Mouse (Mus musculus): ENCODE measurements at regions not wholly inside any gene's neighbourhood (a gene's known extent, or its start where the extent isn't known, plus 50 kb on each side); places are given as distances from the start of the nearest gene placed in this dataset.
A peak's percentile ranks its signal among the peaks of the same experiment; 100 is the strongest.
"Not testable (repeated sequence)": the region's sequence is repeated elsewhere in the genome, so short reads cannot be mapped to it uniquely, and the experiment has no call there.

DNA sequence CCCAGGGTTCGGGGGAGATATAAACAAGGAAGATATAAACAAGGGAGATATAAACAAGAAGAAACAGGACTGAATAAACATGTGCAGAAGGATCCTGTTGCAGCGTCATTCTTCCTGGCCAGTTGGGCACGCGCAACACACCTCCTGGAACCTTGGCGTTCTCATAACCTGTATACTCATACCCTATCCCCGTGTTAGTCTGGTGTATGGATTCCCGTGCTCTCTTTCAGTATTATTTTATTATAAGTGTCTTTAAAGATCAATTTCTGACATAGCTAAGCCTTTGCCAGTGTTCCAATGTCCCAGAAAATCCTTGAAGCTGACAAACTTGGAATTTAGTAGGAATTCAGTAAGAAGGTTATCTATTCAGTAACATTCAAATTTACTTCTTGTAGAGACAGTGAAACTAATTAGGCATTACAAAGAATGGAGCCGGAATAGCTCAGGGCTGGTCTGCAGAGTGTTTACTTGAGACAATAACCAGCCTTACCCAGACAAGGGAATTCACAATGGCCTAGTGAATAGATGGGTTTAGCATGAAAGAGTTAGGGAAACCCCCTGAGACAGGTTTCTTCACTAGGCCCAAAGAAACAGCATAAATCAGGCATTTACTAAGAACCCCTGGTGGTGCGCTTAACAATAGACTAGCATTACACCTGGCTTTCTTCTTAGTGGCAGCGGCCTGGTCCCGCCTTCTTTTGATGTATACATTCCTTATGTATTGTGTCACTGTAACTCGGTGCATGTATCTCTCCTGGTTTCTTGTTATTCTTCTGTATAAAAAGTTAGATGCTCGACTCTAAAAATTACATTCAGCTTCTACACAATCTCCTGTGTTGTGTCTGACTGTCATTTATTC lies 458.4 kb downstream of the Epm2a start:
- not testable (repeated sequence) for DNase-seq (ENCODE audit: extremely low spot score in 1 of 2, low spot score in 1 of 2)

DNA sequence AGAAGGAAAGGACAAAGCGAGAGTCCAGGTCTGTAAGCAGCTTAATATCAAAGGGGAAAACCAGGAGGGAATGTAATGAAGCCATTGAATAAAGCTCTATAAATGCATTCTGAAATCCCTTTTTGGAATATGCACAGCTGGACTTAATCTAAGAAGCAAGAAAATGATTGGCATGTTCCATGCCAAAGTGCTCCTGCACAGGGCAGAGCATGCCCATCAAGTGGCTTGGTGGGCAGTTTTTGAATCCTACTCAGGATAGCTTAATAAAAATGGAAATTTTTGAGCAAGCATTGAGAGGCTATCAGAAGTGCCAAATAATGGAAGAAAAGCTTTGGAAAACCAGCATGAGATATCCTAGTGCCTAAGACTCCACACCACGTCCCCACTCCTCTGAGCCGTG lies 466.1 kb downstream of the Epm2a start:
- DNase-seq (ENCODE audit: extremely low spot score in 1 of 2, low spot score in 1 of 2), result no peak

DNA sequence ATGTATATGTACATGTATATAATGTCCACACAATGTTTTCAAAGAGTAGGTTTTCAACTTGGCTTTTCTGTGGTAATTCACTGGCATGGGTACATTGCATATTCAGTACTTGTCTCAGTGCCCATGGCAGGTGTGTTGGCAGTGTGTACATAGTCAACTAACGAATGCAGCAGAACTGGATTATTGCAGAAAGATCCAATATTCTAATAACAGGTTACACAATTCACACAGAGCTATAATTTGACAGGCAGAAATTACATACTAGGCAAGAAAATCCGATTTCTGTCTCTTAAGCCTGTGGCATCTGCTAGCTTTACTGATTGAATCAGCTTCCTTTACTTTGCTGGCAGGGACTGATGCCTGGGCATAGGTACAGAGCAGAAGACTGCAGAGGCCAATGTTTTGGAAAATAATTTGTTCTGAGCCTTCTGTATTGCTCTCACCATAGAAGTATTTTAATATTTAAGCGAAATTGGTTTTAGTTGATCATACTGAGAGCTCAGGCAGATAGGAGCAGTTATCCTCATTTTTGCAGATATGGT lies 479.3 kb downstream of the Epm2a start:
- DNase-seq (ENCODE audit: extremely low spot score in 1 of 2, low spot score in 1 of 2), result no peak

DNA sequence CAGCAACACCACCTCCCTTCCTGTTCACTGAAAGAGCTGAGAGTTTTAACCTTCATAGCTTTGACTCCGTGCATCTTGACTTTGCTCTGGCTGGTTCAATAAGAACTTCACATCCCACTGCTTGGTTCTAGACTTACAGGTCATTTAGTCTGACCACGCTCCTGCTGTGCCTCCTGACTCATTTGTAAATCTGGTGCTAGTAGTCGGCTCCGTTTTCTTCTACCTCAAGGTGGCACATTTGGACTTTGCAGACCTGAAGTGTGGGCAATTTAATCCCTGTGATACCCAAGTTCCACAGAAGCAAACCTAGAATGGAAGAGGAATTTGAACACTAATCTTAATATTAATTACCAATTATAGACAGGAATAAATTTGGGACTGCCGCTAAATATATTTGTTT lies 497.9 kb downstream of the Epm2a start:
- DNase-seq (ENCODE audit: extremely low spot score in 1 of 2, low spot score in 1 of 2), result peak in 1 of 2 experiments; percentile 7

DNA sequence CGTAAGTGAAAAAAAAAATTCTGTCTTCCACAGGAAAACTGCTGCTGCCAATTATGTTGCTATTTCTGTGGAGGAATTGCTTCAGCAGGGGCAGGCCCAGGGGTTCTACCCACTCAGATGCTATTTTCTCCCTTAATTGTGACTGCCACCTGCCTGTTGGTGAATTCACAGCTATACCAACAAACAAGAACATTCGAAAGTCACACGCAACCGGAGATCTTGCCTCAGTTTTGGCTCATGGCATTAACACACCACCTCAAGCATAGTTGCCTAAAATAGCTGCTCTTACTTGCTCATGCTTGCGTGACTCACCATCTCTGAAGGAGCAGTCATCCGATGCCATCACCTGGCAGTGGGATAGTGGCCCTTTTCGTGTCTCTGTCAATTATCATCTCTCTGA lies 498.3 kb downstream of the Epm2a start:
- peak in 1 of 2 experiments; percentile 7 for DNase-seq (ENCODE audit: extremely low spot score in 1 of 2, low spot score in 1 of 2)

DNA sequence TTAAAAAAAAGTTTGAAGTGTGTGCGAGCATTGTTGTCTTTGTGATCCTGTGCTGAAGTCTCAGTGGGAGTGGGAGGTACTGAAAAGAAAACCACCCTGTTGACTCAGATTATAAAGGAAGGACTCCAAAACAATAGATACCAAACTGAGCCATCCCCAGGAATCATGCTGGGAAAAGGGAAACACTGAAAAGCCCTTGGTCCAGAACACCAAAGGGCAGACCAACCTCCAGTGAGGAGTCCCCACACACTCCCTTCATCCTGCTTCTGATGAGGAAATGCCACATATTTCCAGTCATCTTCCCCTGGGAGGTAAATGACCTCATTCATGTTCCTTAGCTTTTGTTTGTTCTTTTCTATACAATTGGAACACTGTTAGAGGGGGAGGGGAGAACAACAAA lies 502.9 kb downstream of the Epm2a start:
- no peak for DNase-seq (ENCODE audit: extremely low spot score in 1 of 2, low spot score in 1 of 2)

DNA sequence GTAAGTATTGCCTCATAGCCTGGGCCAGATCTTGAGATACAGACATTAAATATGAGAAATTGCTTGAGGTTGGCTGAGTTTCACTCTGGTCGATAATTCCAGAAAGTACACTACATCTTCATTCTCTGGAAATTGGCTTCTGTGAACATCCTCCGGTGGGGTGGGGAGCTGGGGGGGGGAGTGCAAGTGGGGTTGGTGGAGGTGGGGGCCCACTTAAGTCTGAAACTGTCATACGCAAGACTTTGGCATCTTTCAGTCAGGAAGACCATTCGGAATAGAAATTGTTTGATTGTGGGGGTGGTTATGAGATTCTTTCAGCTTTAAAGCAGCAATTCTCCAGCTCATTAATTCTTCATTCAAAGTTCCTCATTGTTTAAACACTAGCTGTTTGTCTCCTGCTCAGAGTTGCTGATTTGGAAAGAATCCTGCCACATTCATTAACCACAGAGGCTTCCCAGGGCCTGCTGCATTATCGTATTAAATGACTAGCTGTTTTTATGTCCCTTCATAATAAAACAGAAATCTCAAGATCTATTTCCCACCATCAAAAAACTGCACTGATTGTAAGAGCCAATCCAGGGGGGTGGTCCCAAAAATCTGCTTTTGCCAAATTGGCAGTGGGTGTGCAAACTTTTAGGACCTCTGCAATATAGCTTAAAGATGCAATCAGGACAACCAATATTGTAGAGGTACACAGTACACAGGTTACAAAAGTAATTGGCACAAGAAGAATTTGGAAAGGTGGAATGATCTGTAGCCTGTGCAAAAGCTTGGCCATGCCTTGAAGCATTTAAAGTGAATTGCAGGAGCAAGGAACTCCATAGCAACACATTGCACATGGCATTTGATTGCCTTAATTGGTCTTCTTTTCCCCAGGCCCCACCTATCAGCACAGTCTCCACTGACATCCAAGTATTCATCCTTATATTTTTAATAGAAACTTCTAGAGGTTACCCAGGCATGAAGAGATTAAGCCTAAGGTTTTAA lies 532.2 kb downstream of the Epm2a start:
- no peak for DNase-seq (ENCODE audit: extremely low spot score in 1 of 2, low spot score in 1 of 2)

DNA sequence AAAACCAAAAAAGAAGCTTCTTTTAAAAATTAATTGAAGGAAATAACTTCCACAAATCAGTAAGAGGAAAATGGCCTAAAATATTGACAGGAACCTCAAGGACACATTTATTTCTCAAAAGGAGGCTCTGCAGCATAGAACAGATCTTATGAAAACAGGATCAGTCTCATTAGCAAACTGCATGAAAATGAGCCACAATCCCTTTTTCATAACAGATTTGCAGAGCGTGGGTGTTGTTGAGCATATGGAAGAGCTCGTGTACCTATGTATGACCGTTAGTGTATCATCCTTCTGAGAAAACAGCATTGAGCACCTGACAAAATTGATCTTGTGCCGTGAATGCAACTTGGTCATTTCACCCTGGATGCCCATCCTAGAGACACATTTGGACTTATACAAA lies 543.0 kb downstream of the Epm2a start:
- no peak for DNase-seq (ENCODE audit: extremely low spot score in 1 of 2, low spot score in 1 of 2)

DNA sequence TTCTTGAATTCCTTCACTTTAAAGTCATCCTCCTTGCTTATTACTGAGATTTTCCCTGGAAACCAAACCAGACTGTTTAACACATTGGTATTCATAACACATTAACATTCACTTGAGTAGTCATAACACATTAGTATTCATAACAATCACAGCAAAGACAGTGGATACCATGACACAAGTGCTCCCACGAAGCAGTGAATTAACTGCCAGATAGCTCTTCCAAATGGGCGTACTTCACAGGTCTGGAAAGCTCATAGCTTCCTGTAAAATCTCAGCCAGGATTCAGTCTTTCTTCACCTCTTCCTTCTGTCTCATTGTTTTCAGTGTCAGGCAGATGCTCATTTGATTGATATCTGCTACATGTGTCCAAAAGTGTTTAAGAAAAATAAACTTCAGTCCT lies 545.7 kb downstream of the Epm2a start:
- DNase-seq (ENCODE audit: extremely low spot score in 1 of 2, low spot score in 1 of 2), result no peak

DNA sequence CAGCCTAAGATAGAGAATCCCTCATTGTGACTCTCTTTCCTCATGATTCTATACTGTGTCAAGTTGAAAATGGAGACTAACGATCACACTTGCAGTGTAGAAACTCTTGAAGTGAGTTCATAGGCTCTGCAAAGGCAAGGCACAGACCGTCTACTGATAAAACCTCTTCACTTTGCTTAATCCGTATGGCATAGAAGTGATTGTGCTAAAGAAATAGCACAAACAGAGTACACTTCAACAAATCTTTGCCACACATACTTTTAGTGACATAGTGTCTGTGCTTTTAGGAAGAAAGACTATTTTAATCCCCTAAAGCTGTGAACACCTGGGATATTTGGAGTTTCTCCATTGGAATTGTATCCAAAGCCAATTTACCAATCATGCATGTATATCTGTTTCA lies 578.9 kb downstream of the Epm2a start:
- DNase-seq (ENCODE audit: extremely low spot score in 1 of 2, low spot score in 1 of 2), result no peak

DNA sequence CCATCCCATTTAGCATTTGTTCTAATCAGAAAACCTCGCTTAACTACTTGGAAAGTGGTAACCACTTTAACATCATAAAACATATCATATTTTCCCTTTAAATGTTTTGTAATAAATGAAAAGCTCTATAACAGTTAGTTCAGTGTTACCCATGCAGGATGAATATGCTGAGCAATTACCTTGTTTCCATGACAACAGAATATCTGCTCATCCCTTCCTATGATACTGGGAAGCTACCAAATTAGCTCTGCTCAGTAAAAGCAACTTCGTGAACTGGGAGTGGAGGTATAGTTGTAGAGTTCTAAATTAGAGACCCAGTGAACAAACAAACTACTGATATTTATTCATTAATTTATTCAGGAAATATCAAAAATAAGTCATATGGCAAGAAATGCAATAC lies 595.0 kb downstream of the Epm2a start:
- DNase-seq (ENCODE audit: extremely low spot score in 1 of 2, low spot score in 1 of 2), result no peak

DNA sequence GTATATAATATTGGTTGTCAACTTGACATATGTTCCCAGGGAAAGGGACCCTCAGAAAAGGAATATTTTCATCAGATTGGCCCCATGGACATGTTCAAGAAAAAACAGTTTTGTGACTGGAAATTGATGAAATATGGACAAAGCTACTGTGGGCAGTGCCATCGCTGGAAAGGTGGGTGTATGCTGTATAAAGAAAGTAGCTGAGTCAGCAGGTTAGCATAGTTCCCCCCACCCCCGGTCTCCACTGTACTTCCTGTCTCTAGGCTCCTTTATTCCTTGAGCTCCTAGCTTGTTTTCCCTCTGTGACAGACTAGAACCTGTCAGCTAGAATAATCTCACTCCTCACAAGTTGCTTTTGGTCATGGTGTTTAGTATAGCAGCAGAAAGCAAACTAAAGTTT lies 599.6 kb downstream of the Epm2a start:
- no peak for DNase-seq (ENCODE audit: extremely low spot score in 1 of 2, low spot score in 1 of 2)

DNA sequence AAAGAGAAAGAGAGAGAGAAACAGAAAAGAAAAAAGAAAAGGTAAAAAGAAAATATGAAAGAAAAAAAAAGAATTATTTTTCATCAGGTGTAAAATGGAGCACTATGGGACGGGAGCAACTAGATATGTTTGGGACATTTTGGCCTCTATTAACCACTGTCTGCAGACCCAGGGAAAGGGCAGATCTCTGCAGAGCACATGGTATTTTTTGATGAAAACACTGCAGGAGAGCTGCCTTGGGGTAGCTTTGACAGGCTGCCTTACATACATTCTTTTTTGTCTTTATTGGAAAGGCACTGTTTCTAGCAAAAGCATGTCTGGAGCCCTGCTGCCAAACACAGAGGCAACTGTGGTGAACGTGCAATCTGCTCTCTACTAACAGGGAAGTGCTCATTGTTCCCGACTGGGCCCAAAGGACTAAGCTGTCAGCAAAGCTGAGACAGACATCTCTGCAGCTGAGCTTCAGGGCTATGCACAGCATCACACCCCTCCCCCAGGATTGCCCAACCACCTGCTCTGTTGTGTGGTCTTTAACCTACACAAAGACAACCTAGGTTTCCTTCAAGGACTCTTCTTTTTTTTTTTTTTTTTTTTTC lies 617.2 kb downstream of the Epm2a start:
- peak; percentile 6 to 12 for DNase-seq (ENCODE audit: extremely low spot score in 1 of 2, low spot score in 1 of 2)

DNA sequence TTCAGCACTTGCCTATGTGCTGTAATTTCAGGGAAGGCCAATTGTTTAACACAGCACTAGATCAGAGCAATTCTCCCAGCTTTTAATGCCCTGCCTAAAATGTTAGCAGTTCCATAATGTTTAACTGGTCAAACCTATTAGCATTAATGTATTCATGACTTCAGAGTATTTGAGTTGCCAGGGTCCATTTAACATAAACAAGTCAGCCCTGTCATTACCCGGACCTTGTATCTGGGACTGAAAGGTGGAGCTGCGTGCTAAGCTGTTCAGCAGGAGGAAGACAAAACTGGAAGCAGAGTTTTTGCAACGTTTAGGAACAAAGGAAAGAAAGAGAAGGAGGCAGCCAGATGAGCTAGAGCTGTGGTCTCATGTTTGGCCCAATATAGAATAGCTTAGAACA lies 661.8 kb downstream of the Epm2a start:
- no peak for DNase-seq (ENCODE audit: extremely low spot score in 1 of 2, low spot score in 1 of 2)

DNA sequence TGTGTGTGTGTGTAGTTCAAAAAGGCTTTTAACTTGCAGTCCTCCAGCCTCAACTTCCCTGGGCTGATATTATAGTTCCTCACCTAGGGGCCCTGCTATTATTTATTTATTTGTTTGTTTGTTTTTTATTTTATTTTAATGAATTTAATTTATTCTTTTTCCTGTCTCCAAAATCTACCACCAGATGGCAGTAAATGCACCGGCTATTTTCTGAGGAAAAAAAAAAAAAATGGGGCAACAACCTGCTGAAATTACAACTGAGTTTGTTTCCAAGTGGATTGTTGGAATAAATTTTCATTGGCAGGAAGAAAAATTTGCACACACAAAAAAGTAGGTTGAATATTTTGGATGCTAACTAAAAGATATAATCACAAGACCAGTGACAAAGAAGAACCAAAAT lies 662.7 kb downstream of the Epm2a start:
- no peak for DNase-seq (ENCODE audit: extremely low spot score in 1 of 2, low spot score in 1 of 2)

DNA sequence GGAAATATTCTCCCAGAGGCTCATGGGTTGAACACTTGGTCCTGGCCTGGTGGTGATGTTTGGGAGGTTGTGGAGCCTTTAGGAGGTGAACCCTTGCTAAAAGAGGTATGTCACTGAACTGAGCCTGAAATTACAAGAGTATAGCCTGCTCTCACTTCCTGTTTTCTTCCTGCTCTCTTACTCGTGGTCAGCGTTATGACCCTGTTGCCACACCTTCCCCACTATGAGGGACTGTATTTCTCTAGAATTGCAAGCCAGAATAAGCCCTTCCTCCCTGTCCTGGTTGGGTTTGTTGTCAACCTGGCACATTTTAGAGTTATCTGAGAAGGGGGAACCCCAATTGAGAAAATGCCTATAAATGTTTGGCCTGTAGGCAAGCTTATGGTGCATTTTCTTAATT lies 674.1 kb downstream of the Epm2a start:
- no peak for DNase-seq (ENCODE audit: extremely low spot score in 1 of 2, low spot score in 1 of 2)

DNA sequence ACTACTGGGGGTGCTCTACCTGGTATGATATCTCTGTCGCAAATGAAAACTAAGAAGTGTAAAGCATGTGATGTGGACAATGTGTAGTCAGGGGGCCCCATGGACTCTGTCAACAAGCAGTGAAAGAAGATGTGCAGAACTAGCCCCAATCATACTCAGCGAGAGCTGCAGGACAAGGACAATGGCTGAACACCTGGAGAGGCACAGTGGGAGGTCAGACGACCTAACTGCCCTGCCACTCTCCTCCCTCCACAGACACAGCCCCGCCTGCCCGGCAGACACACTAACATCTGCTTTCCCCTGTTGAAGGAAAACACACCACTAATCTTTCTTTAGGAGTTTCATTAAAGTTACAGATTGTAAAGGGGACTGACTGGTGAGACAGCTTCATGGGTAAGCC lies 675.1 kb downstream of the Epm2a start:
- no peak for DNase-seq (ENCODE audit: extremely low spot score in 1 of 2, low spot score in 1 of 2)

DNA sequence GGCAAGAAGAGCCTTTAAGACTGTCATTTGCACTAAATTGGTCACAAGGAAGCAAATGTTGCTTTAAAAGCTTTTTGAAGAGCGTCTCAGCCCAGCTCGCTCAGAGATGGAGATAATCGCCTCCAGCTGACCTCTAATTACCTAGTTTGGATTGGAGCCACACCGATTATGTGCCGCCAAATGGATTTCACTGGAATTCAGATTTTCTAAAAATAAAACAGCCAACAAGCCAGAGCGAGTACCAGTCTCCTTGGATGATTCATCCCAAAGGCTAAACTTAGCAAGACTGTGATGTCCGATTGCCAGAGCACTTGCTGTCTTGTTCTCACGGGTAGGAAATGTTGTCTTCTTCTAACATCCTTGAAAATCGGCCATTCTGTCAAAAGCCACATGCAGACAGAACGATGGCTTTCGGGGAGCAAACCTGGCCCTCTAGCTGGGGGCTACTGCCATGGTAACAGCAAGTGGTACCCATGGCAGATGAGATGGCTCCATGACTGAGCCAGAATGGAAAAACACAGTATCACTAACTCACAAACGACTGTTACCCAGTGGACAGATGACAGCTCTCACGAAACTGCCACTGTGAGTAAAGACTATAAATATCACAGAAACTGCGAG lies 676.1 kb downstream of the Epm2a start:
- peak in 1 of 2 experiments; percentile 16 for DNase-seq (ENCODE audit: extremely low spot score in 1 of 2, low spot score in 1 of 2)

DNA sequence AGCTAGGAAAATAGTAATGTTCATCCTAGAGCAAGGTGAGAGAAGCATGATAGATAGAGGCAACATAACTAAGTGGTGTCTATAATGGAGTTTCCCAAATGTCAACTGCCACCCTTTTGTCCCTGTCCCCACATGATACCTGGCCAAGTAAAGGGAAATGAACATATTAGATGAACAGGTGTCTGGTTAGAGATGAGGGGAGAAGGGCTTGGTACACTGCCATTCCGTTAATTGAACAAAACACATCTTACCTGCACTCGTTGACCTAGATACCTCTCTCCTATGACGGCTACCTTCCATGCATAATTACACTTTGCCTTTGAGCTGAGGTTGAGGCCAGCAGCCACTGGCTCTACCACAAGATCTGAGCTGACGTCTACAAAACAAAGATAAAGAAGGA lies 677.4 kb downstream of the Epm2a start:
- DNase-seq (ENCODE audit: extremely low spot score in 1 of 2, low spot score in 1 of 2), result no peak

DNA sequence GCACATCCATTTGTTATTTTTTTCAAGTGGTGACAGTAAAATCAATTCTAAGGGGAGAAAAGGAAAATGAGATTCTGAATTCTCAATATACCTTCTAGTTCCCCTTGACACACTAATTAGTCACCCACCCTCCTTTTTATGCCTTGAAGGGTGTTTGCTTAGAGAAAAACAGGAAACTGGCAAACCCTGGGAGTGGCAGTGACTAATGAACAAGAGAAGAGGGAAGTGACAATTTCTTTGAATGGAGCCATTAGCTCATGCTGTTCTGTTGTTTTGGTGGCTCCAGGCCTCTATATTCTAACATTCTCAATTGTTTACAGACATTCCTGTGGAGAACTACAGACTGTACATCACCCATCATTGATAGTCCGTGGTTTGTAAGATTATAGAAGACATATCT lies 692.0 kb downstream of the Epm2a start:
- no peak for DNase-seq (ENCODE audit: extremely low spot score in 1 of 2, low spot score in 1 of 2)
